Mouse (Mus musculus) thymus, adult 2 months (tissue): ENCODE results near the gene Them7. TPM values are rescaled to one million over a fixed set of nuclear protein-coding genes. Genes with fewer than 3 reads are reported as not detected.

ENCODE experiments used
- DNase-seq: peaks from one replicate; pipeline ENCODE4 v3.0.0; 2021
- H3K27ac ChIP-seq: fragments of 200-500 bp; 2 replicates; pipeline ENCODE4 v1.5.1; 2012; ENCODE audit warnings: low read length, control low read depth; ENCODE audit not compliant: control insufficient read depth, insufficient read depth
- H3K27me3 ChIP-seq: fragments of 200-500 bp; 2 replicates; pipeline ENCODE4 v1.6.1; 2012; ENCODE audit warnings: mild to moderate bottlenecking, low read length, moderate library complexity, mixed read lengths; ENCODE audit not compliant: control insufficient read depth, insufficient read depth
- H3K36me3 ChIP-seq: fragments of 200-500 bp; 2 replicates; pipeline ENCODE4 v1.6.1; 2012; ENCODE audit warnings: mild to moderate bottlenecking, low read length, moderate library complexity; ENCODE audit not compliant: control insufficient read depth, insufficient read depth
- H3K4me1 ChIP-seq: fragments of 200-500 bp; replicated peaks from 2 replicates; pipeline ENCODE4 v1.6.1; 2012; ENCODE audit warnings: low read length; ENCODE audit not compliant: control insufficient read depth, insufficient read depth
- H3K4me3 ChIP-seq: fragments of 200-500 bp; 2 replicates; pipeline ENCODE4 v1.5.1; 2012; ENCODE audit warnings: mild to moderate bottlenecking, low read length, control low read depth, moderate library complexity; ENCODE audit not compliant: control insufficient read depth, insufficient read depth
- CTCF ChIP-seq: fragments of 200-500 bp; IDR thresholded peaks from 2 replicates; pipeline ENCODE4 v1.5.1; 2012; ENCODE audit warnings: mild to moderate bottlenecking, control low read depth, low read length, moderate library complexity, borderline replicate concordance; ENCODE audit not compliant: control insufficient read depth, poor library complexity, insufficient read depth; ENCODE audit errors: extremely low read depth
- POLR2A ChIP-seq: fragments of 200-500 bp; IDR thresholded peaks from 2 replicates; pipeline ENCODE4 v1.6.1; 2012; ENCODE audit warnings: mild to moderate bottlenecking, low read length, control low read depth, moderate library complexity; ENCODE audit not compliant: control insufficient read depth, poor library complexity, insufficient read depth; ENCODE audit errors: extremely low read depth
- WGBS: fragments of 180-500 bp; shearing (Covaris S2); methylation state at CpG from one replicate; pipeline ENCODE4 v1.1.7; 2018; 5-methylcytosine and 5-hydroxymethylcytosine counted together
- polyA plus RNA-seq: library from polyadenylated mRNA; depleted of rRNA; stranded (reverse); fragments of >200 nt; gene quantifications from 2 replicates; pipeline ENCODE4 v1.2.3, GENCODE M21; 2012

Gene Them7
- polyA plus RNA-seq, 1 experiment = 0.94 TPM

- TF ChIP-seq CTCF = no peak
- TF ChIP-seq POLR2A = no peak
- 19% methylated on average over 1 of the region's 1 CpGs for WGBS
- Histone ChIP-seq H3K27me3 (no peaks in the 10 kb centered on the region), H3K36me3 (no peaks in the 10 kb centered on the region), H3K27ac (no peak overlapping the region), H3K4me1 (no peaks in the 10 kb centered on the region), H3K4me3 (no peak overlapping the region)
- peak; percentile 41 for DNase-seq
Measured at GRCm38 (mm10) chr2:105230333-105230732, 6.2 kb downstream of the Them7 start.

- Histone ChIP-seq H3K27ac (no peak overlapping the region), H3K36me3 (no peaks in the 10 kb centered on the region), H3K4me1 (no peaks in the 10 kb centered on the region), H3K4me3 (no peak overlapping the region), H3K27me3 (no peaks in the 10 kb centered on the region)
- WGBS = 80% methylated on average over 4 of the region's 4 CpGs
- TF ChIP-seq POLR2A = no peak
- no peak for TF ChIP-seq CTCF
- no peak for DNase-seq
Measured at GRCm38 (mm10) chr2:105232386-105232785, 8.3 kb downstream of the Them7 start.

- WGBS = 64% methylated on average over 6 of the region's 6 CpGs
- TF ChIP-seq POLR2A = no peak
- TF ChIP-seq CTCF = no peak
- no peak for DNase-seq
- H3K4me1 ChIP-seq = no peaks in the 10 kb centered on the region
- no peaks in the 10 kb centered on the region for H3K27me3 ChIP-seq
- no peak overlapping the region for H3K27ac ChIP-seq
- H3K36me3 ChIP-seq = no peaks in the 10 kb centered on the region
- no peak overlapping the region for H3K4me3 ChIP-seq
Measured at GRCm38 (mm10) chr2:105234278-105234677, 10.2 kb downstream of the Them7 start.

- Histone ChIP-seq H3K27me3 (no peaks in the 10 kb centered on the region), H3K4me1 (no peaks in the 10 kb centered on the region), H3K27ac (no peak overlapping the region), H3K4me3 (no peak overlapping the region), H3K36me3 (no peaks in the 10 kb centered on the region)
- no peak for DNase-seq
- 92% methylated on average over 12 of the region's 12 CpGs for WGBS
- TF ChIP-seq CTCF (no peak), POLR2A (no peak)
Measured at GRCm38 (mm10) chr2:105235380-105236115, 11.4 kb downstream of the Them7 start.

- no peak overlapping the region for H3K27ac ChIP-seq
- WGBS = 81% methylated on average over 7 of the region's 7 CpGs
- no peaks in the 10 kb centered on the region for H3K4me1 ChIP-seq
- no peaks in the 10 kb centered on the region for H3K36me3 ChIP-seq
- H3K4me3 ChIP-seq = no peak overlapping the region
- TF ChIP-seq CTCF (no peak), POLR2A (no peak)
- no peaks in the 10 kb centered on the region for H3K27me3 ChIP-seq
- DNase-seq = no peak
Measured at GRCm38 (mm10) chr2:105237424-105237823, 13.3 kb downstream of the Them7 start.

GRCm38 (mm10) chr2:105237841-105238240 is 13.7 kb downstream of the Them7 start:
- WGBS = 92% methylated on average over 2 of the region's 2 CpGs
- TF ChIP-seq POLR2A (no peak), CTCF (no peak)
- H3K4me1 ChIP-seq = no peaks in the 10 kb centered on the region
- H3K36me3 ChIP-seq = no peaks in the 10 kb centered on the region
- no peak for DNase-seq
- H3K4me3 ChIP-seq = no peak overlapping the region
- no peaks in the 10 kb centered on the region for H3K27me3 ChIP-seq
- no peak overlapping the region for H3K27ac ChIP-seq
